Mouse (Mus musculus) stomach, embryonic 14.5 days (tissue): ENCODE data around the gene 4930583I09Rik. TPM values are rescaled to one million over a fixed set of nuclear protein-coding genes. Genes with fewer than 3 reads are reported as not detected.

Experiments
- ATAC-seq: fragments of 200-750 bp; cut with Nextera tagmentation; 2 replicates; pipeline ENCODE4 v1.8.0; 2017; ENCODE audit warnings: low read depth, moderate TSS enrichment; ENCODE audit not compliant: insufficient number of reproducible peaks, insufficient read depth, low FRiP score
- H3K27ac ChIP-seq: fragments of 300-500 bp; sonication (generic); 2 replicates; pipeline ENCODE4 v1.5.1; 2014; ENCODE audit warnings: mild to moderate bottlenecking, low read length, moderate library complexity, mixed read lengths
- H3K27me3 ChIP-seq: fragments of 300-500 bp; sonication (generic); 2 replicates; pipeline ENCODE4 v1.6.1; 2014; ENCODE audit warnings: low read length, control low read depth, mixed read lengths; ENCODE audit not compliant: control insufficient read depth, insufficient read depth
- H3K36me3 ChIP-seq: fragments of 300-500 bp; sonication (generic); 2 replicates; pipeline ENCODE4 v1.6.1; 2014; ENCODE audit warnings: mild to moderate bottlenecking, control low read depth, low read length, moderate library complexity, mixed read lengths; ENCODE audit not compliant: control insufficient read depth, insufficient read depth
- H3K4me1 ChIP-seq: fragments of 300-500 bp; sonication (generic); 2 replicates; pipeline ENCODE4 v1.6.1; 2014; ENCODE audit warnings: low read length, control low read depth, mixed read lengths; ENCODE audit not compliant: control insufficient read depth, insufficient read depth
- H3K4me2 ChIP-seq: fragments of 300-500 bp; sonication (generic); replicated peaks from 2 replicates; pipeline ENCODE4 v1.6.1; 2014; ENCODE audit warnings: low read depth, low read length, control low read depth
- H3K4me3 ChIP-seq: fragments of 300-500 bp; sonication (generic); 2 replicates; pipeline ENCODE4 v1.5.1; 2014; ENCODE audit warnings: low read depth, low read length, control low read depth
- H3K9ac ChIP-seq: fragments of 300-500 bp; sonication (generic); replicated peaks from 2 replicates; pipeline ENCODE4 v1.6.1; 2014; ENCODE audit warnings: low read depth, mild to moderate bottlenecking, control low read depth, low read length, moderate library complexity, mixed read lengths
- H3K9me3 ChIP-seq: fragments of 300-500 bp; sonication (generic); 2 replicates; pipeline ENCODE4 v1.6.1; 2016; ENCODE audit warnings: low read depth, low read length, control low read depth; ENCODE audit not compliant: control insufficient read depth
- WGBS: fragments of 180-500 bp; shearing (Covaris S2); extraction: QIAGEN DNeasy Blood & Tissue Kit; methylation state at CpG from one replicate; pipeline ENCODE4 v1.1.7; 2014; 5-methylcytosine and 5-hydroxymethylcytosine counted together
- polyA plus RNA-seq: library from polyadenylated mRNA; unstranded; fragments of >200 nt; fragmentation: Nextera tagmentation; extraction: Ambion mirVana; gene quantifications from 2 replicates; pipeline ENCODE4 v1.2.1, GENCODE M21; 2014

4930583I09Rik gene
- polyA plus RNA-seq = not detected in 2 replicates

- no peaks in the 10 kb centered on the region for H3K9me3 ChIP-seq
- H3K9ac ChIP-seq = no peak within 1 kb of the TSS
- WGBS = 71% methylated on average over 6 of the region's 6 CpGs
- no peak within 1 kb of the TSS for H3K4me2 ChIP-seq
- no peaks in the 10 kb centered on the region for H3K36me3 ChIP-seq
- ATAC-seq = no peak
- no peaks in the 10 kb centered on the region for H3K4me1 ChIP-seq
- no peaks in the 10 kb centered on the region for H3K27me3 ChIP-seq
- H3K4me3 ChIP-seq = no peak within 1 kb of the TSS
- H3K27ac ChIP-seq = no peak within 1 kb of the TSS
Measured at GRCm38 (mm10) chr17:64835928-64836327, at the start of gene 4930583I09Rik. Gene 4930583I09Rik (minus strand): TSS chr17:64836071.

- ATAC-seq = no peak
- H3K4me1 ChIP-seq = no peaks in the 10 kb centered on the region
- H3K4me3 ChIP-seq = no peak overlapping the region
- no peaks in the 10 kb centered on the region for H3K36me3 ChIP-seq
- H3K4me2 ChIP-seq = no peak overlapping the region
- no peak overlapping the region for H3K9ac ChIP-seq
- H3K27me3 ChIP-seq = no peaks in the 10 kb centered on the region
- H3K27ac ChIP-seq = no peak overlapping the region
- WGBS = 83% methylated on average over 12 of the region's 12 CpGs
- no peaks in the 10 kb centered on the region for H3K9me3 ChIP-seq
Measured at GRCm38 (mm10) chr17:64876111-64876510, 40.2 kb upstream of the 4930583I09Rik start.

- ATAC-seq = no peak
Measured at GRCm38 (mm10) chr17:64873651-64874072, 37.8 kb upstream of the 4930583I09Rik start.

GRCm38 (mm10) chr17:64863817-64864216 is 27.9 kb upstream of the 4930583I09Rik start:
- ATAC-seq = no peak
- 56% methylated on average over 4 of the region's 4 CpGs for WGBS
- Histone ChIP-seq H3K4me2 (no peak overlapping the region), H3K9ac (no peak overlapping the region), H3K4me3 (no peak overlapping the region), H3K27ac (no peak overlapping the region), H3K36me3 (no peaks in the 10 kb centered on the region), H3K9me3 (no peaks in the 10 kb centered on the region), H3K27me3 (no peaks in the 10 kb centered on the region), H3K4me1 (no peaks in the 10 kb centered on the region)

More at GRCm38 (mm10) chr17:64873651-64874072, 37.8 kb upstream of the 4930583I09Rik start:
- H3K9me3 ChIP-seq = no peaks in the 10 kb centered on the region
- H3K9ac ChIP-seq = no peak overlapping the region
- H3K4me3 ChIP-seq = no peak overlapping the region
- no peak overlapping the region for H3K4me2 ChIP-seq
- WGBS = 51% methylated on average over 4 of the region's 4 CpGs
- H3K27ac ChIP-seq = no peak overlapping the region
- no peaks in the 10 kb centered on the region for H3K27me3 ChIP-seq
- no peaks in the 10 kb centered on the region for H3K36me3 ChIP-seq
- no peaks in the 10 kb centered on the region for H3K4me1 ChIP-seq

GRCm38 (mm10) chr17:64860963-64861362 is 25.1 kb upstream of the 4930583I09Rik start:
- Histone ChIP-seq H3K9ac (no peak overlapping the region), H3K4me2 (no peak overlapping the region), H3K9me3 (no peaks in the 10 kb centered on the region), H3K27ac (no peak overlapping the region), H3K4me1 (no peaks in the 10 kb centered on the region), H3K27me3 (no peaks in the 10 kb centered on the region), H3K4me3 (no peak overlapping the region), H3K36me3 (no peaks in the 10 kb centered on the region)
- 63% methylated on average over 3 of the region's 3 CpGs for WGBS
- no peak for ATAC-seq

- WGBS = 84% methylated on average over 6 of the region's 6 CpGs
- H3K4me1 ChIP-seq = no peaks in the 10 kb centered on the region
- H3K27ac ChIP-seq = no peak overlapping the region
- no peak overlapping the region for H3K9ac ChIP-seq
- H3K27me3 ChIP-seq = no peaks in the 10 kb centered on the region
- H3K9me3 ChIP-seq = no peaks in the 10 kb centered on the region
- ATAC-seq = no peak
- no peaks in the 10 kb centered on the region for H3K36me3 ChIP-seq
- no peak overlapping the region for H3K4me3 ChIP-seq
- H3K4me2 ChIP-seq = no peak overlapping the region
Measured at GRCm38 (mm10) chr17:64858848-64859247, 23.0 kb upstream of the 4930583I09Rik start.

GRCm38 (mm10) chr17:64848031-64848430 is 12.2 kb upstream of the 4930583I09Rik start:
- no peak overlapping the region for H3K4me3 ChIP-seq
- no peaks in the 10 kb centered on the region for H3K9me3 ChIP-seq
- no peaks in the 10 kb centered on the region for H3K36me3 ChIP-seq
- H3K4me1 ChIP-seq = no peaks in the 10 kb centered on the region
- no peaks in the 10 kb centered on the region for H3K27me3 ChIP-seq
- no peak overlapping the region for H3K4me2 ChIP-seq
- H3K27ac ChIP-seq = no peak overlapping the region
- no peak for ATAC-seq
- 86% methylated on average over 4 of the region's 4 CpGs for WGBS
- no peak overlapping the region for H3K9ac ChIP-seq

GRCm38 (mm10) chr17:64846654-64847053 is 10.8 kb upstream of the 4930583I09Rik start:
- no peaks in the 10 kb centered on the region for H3K27me3 ChIP-seq
- H3K27ac ChIP-seq = no peak overlapping the region
- no peak for ATAC-seq
- H3K9me3 ChIP-seq = no peaks in the 10 kb centered on the region
- H3K36me3 ChIP-seq = no peaks in the 10 kb centered on the region
- 72% methylated on average over 1 of the region's 1 CpGs for WGBS
- H3K4me1 ChIP-seq = no peaks in the 10 kb centered on the region
- no peak overlapping the region for H3K9ac ChIP-seq
- H3K4me3 ChIP-seq = no peak overlapping the region
- H3K4me2 ChIP-seq = no peak overlapping the region

- no peaks in the 10 kb centered on the region for H3K27me3 ChIP-seq
- no peak overlapping the region for H3K27ac ChIP-seq
- H3K9ac ChIP-seq = no peak overlapping the region
- no peak overlapping the region for H3K4me3 ChIP-seq
- no peaks in the 10 kb centered on the region for H3K4me1 ChIP-seq
- H3K36me3 ChIP-seq = no peaks in the 10 kb centered on the region
- no peak for ATAC-seq
- no peak overlapping the region for H3K4me2 ChIP-seq
- 30% methylated on average over 7 of the region's 7 CpGs for WGBS
- no peaks in the 10 kb centered on the region for H3K9me3 ChIP-seq
Measured at GRCm38 (mm10) chr17:64836892-64837291, 1.0 kb upstream of the 4930583I09Rik start.
